Mouse (Mus musculus) neural tube, embryonic 15.5 days (tissue): ENCODE measurements around the gene Dhx29. TPM values are rescaled to one million over a fixed set of nuclear protein-coding genes. Genes with fewer than 3 reads are reported as not detected.
A peak's percentile ranks its signal among the peaks of the same experiment; 100 is the strongest.

Experiments used
- ATAC-seq: fragments of 200-750 bp; cut with Nextera tagmentation; 2 replicates; pipeline ENCODE4 v1.8.0; 2017; ENCODE audit warnings: mild to moderate bottlenecking, moderate TSS enrichment, moderate library complexity; ENCODE audit not compliant: low FRiP score
- H3K27ac ChIP-seq: fragments of 300-500 bp; sonication (generic); replicated peaks from 2 replicates; pipeline ENCODE4 v1.5.1; 2015; ENCODE audit warnings: mild to moderate bottlenecking, inconsistent platforms
- H3K27me3 ChIP-seq: fragments of 300-500 bp; sonication (generic); replicated peaks from 2 replicates; pipeline ENCODE4 v1.6.1; 2015; ENCODE audit warnings: inconsistent platforms
- H3K36me3 ChIP-seq: fragments of 300-500 bp; sonication (generic); 2 replicates; pipeline ENCODE4 v1.6.1; 2015; ENCODE audit warnings: inconsistent platforms
- H3K4me1 ChIP-seq: fragments of 300-500 bp; sonication (generic); 2 replicates; pipeline ENCODE4 v1.6.1; 2015; ENCODE audit warnings: inconsistent platforms
- H3K4me2 ChIP-seq: fragments of 300-500 bp; sonication (generic); 2 replicates; pipeline ENCODE4 v1.6.1; 2015; ENCODE audit warnings: inconsistent platforms, mild to moderate bottlenecking, moderate library complexity
- H3K4me3 ChIP-seq: fragments of 300-500 bp; sonication (generic); replicated peaks from 2 replicates; pipeline ENCODE4 v1.5.1; 2015; ENCODE audit warnings: mild to moderate bottlenecking, inconsistent platforms
- H3K9ac ChIP-seq: fragments of 300-500 bp; sonication (generic); replicated peaks from 2 replicates; pipeline ENCODE4 v1.6.1; 2015; ENCODE audit warnings: mild to moderate bottlenecking, inconsistent platforms
- H3K9me3 ChIP-seq: fragments of 300-500 bp; sonication (generic); replicated peaks from 2 replicates; pipeline ENCODE4 v1.6.1; 2016; ENCODE audit warnings: inconsistent platforms
- whole genome bisulfite sequencing: fragments of 180-500 bp; shearing (Covaris S2); methylation state at CpG from one replicate; pipeline ENCODE4 v1.1.7; 2015; ENCODE audit warnings: mixed read lengths; 5-methylcytosine and 5-hydroxymethylcytosine counted together
- polyA plus RNA-seq: library from polyadenylated mRNA; unstranded; fragments of >200 nt; fragmentation: Nextera tagmentation; extraction: Ambion mirVana; gene quantifications from 2 replicates; pipeline ENCODE4 v1.2.1, GENCODE M21; 2015

Dhx29 gene
- polyA plus RNA-seq, 1 experiment from 2014 or later = 35.2 TPM

DNA sequence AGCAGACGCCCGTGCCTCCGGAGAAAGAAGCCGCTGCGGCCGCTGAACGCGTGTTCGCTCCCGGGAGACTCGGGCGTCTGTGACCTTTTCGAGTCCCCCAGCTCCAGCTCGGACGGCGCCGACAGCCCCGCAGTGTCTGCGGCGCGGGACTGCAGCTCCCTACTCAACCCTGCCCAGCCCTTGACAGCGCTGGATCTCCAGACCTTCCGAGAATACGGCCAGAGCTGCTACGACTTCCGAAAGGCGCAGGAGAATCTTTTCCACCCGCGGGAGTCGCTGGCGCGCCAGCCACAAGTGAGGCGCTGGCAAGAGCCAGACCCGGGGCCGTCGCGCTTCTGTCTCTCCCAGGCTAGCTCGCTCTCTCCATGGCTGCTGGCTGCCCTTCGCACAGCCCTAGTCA lies 60.7 kb downstream of the Dhx29 start:
- peak; percentile 46 for ATAC-seq
- Histone ChIP-seq H3K27ac (no peak overlapping the region), H3K27me3 (peaks cover 72% of the 10 kb centered on the region), H3K4me2 (peak overlapping the region; percentile 95), H3K9me3 (no peaks in the 10 kb centered on the region), H3K4me3 (peak overlapping the region; percentile 56), H3K9ac (peak overlapping the region; percentile 52), H3K36me3 (no peaks in the 10 kb centered on the region), H3K4me1 (peaks cover 39% of the 10 kb centered on the region)
- 1% methylated on average over 38 of the region's 39 CpGs for WGBS

DNA sequence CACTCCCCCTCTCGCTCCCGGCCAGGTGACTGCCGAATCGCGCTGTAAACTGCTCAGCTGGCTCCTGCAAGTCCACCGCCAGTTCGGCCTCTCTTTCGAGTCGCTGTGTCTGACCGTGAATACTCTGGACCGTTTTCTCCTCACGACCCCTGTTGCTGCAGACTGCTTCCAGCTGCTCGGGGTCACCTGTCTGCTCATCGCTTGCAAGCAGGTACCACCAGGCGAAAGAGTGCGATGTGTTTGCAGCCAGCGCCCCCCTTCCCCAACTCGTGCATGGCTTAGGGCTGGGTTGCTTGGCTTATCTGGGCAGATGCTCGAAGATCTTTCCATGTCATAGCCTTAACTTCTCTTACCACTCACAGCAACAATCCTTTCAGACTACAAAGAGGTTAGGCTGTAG lies 61.6 kb downstream of the Dhx29 start:
- H3K4me2 ChIP-seq = peak overlapping the region; percentile 95
- no peak for ATAC-seq
- no peak overlapping the region for H3K27ac ChIP-seq
- H3K27me3 ChIP-seq = peaks cover 81% of the 10 kb centered on the region
- H3K4me1 ChIP-seq = peaks cover 47% of the 10 kb centered on the region
- H3K9me3 ChIP-seq = no peaks in the 10 kb centered on the region
- 1% methylated on average over 19 of the region's 19 CpGs for WGBS
- H3K36me3 ChIP-seq = no peaks in the 10 kb centered on the region
- no peak overlapping the region for H3K9ac ChIP-seq
- peak overlapping the region; percentile 56 for H3K4me3 ChIP-seq

DNA sequence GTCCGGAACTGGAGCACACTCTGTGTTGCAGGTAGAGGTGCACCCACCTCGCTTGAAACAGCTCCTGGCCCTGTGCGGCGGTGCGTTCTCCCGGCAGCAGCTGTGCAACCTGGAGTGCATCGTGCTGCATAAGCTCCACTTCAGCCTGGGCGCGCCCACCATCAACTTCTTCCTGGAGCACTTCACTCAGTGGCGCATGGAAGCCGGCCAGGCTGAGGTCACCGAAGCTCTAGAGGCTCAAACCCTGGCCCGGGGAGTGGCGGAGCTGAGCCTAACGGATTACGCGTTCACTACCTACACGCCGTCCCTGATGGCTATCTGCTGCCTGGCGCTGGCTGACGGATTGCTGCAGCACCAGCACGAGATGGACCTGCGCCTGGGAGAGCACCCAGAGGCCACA lies 62.3 kb downstream of the Dhx29 start:
- H3K9ac ChIP-seq = no peak overlapping the region
- peak overlapping the region; percentile 95 for H3K4me2 ChIP-seq
- ATAC-seq = no peak
- peak overlapping the region; percentile 56 for H3K4me3 ChIP-seq
- no peaks in the 10 kb centered on the region for H3K9me3 ChIP-seq
- peaks cover 82% of the 10 kb centered on the region for H3K27me3 ChIP-seq
- no peak overlapping the region for H3K27ac ChIP-seq
- under 1% methylated on average over 23 of the region's 23 CpGs for WGBS
- no peaks in the 10 kb centered on the region for H3K36me3 ChIP-seq
- peaks cover 54% of the 10 kb centered on the region for H3K4me1 ChIP-seq

DNA sequence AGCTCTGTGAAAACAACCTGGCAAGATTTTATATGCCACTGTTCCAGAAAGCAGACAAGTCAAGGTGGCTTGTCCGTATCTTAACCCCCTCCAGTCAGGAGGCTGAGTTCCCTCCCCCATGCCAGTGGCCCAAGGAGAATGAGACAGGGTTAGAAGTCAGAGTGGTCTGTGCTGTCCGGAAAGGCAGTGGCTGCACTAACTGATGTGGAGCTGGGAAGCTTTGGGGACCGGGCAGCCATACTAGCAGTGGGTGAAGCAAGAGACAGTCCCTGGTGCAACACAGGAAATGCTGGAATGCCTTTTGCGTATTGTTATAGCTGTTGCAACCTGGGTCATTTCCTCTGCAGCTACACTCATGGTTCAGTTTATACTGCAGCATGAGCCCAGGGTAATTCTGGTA lies 63.1 kb downstream of the Dhx29 start:
- Histone ChIP-seq H3K9ac (no peak overlapping the region), H3K27me3 (peaks cover 87% of the 10 kb centered on the region), H3K9me3 (no peaks in the 10 kb centered on the region), H3K27ac (no peak overlapping the region), H3K4me1 (peaks cover 55% of the 10 kb centered on the region), H3K4me2 (no peak overlapping the region), H3K36me3 (no peaks in the 10 kb centered on the region), H3K4me3 (no peak overlapping the region)
- ATAC-seq = no peak
- 19% methylated on average over 4 of the region's 4 CpGs for WGBS

DNA sequence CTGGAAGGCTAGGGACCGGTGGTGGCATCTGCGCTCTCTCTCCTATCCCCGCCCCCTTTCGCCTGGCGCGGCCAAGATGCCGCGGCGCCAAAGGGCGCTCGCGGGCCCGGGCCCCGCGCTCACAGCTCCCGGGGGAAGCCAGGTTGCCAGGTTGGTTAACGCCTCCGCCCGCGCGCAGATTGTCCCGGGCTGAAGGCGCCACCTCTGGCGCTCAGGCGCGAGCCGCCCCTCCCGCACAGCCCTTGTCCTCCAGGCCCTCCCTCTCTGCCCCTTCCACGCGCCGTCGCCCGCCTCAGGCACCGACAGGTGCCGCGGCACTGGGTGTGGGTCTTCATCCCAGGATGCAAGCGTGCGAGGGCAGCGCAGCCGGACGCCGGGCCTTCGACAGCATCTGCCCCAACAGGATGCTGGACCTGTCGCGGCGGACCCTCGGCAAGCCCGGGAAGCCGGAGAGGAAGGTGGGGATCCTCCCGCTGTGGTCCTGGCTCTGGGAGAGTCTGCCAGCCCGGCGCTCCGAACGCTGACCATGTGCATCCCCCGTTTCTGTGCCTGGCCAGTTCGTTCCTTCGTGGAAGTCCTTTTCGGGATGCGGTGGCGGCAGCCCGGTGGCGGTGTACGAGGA lies 66.4 kb downstream of the Dhx29 start, which contains the start of gene Mcidas:
Gene Mcidas, plus strand, starts transcription at position 315 of the 622 bp plus-strand sequence.
- Histone ChIP-seq H3K4me3 (peak within 1 kb of the TSS; percentile 42), H3K4me1 (peaks cover 32% of the 10 kb centered on the region), H3K27ac (no peak within 1 kb of the TSS), H3K4me2 (peak within 1 kb of the TSS; percentile 68), H3K9me3 (no peaks in the 10 kb centered on the region), H3K9ac (peak within 1 kb of the TSS; percentile 29), H3K27me3 (peaks cover 89% of the 10 kb centered on the region), H3K36me3 (no peaks in the 10 kb centered on the region)
- peak; percentile 45 for ATAC-seq
- under 1% methylated on average over 63 of the region's 63 CpGs for WGBS

DNA sequence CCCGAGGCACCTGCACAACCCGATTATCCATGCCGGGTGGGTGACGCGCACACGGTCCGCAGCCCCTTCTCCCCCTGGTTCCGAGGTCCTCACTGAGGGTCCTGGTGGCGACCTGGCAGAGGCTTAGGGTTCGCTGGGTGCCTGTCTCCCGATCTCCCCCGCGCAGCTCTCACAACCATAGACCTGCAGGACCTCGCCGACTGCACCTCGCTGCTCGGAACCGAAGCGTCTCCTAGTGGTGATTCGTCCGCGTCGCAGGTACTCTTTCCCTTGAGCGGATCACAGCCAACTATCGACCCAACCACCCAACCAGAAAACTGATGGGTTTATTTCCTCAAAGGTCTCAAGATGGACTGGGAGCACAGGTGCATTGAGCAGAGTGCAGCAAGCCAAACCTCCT lies 66.9 kb downstream of the Dhx29 start:
- H3K4me2 ChIP-seq = peak overlapping the region; percentile 68
- H3K27ac ChIP-seq = no peak overlapping the region
- H3K9me3 ChIP-seq = no peaks in the 10 kb centered on the region
- peak overlapping the region; percentile 29; the same call in 1 of the 2 replicates for H3K9ac ChIP-seq
- 1% methylated on average over 25 of the region's 25 CpGs for WGBS
- H3K27me3 ChIP-seq = peaks cover 89% of the 10 kb centered on the region
- peak; percentile 45 for ATAC-seq
- peaks cover 32% of the 10 kb centered on the region for H3K4me1 ChIP-seq
- no peaks in the 10 kb centered on the region for H3K36me3 ChIP-seq
- H3K4me3 ChIP-seq = peak overlapping the region; percentile 42

DNA sequence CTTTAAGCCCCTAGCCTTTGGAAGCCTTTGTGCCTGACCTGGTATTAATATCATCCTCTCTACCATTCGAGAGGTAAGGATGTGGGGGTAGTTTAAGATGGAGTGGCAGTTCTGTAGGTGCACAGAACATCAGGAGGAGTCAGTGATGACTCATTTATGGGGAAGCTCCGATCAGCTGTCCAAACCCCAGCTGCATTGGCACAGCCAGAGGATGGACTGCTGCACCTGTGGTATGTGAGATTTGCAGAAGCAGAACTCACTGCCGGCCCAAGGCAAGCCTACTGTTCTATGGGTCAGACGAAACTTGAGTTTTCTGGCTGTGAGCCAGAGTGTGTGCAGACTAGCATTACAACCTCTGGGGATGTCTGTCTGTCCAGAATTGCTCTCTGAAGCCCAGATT lies 69.2 kb downstream of the Dhx29 start:
- Histone ChIP-seq H3K4me3 (no peak overlapping the region), H3K4me2 (no peak overlapping the region), H3K27ac (no peak overlapping the region), H3K9me3 (no peaks in the 10 kb centered on the region), H3K4me1 (peaks cover 24% of the 10 kb centered on the region), H3K36me3 (no peaks in the 10 kb centered on the region), H3K9ac (no peak overlapping the region), H3K27me3 (peaks cover 87% of the 10 kb centered on the region)
- 67% methylated on average over 4 of the region's 4 CpGs for WGBS
- no peak for ATAC-seq

DNA sequence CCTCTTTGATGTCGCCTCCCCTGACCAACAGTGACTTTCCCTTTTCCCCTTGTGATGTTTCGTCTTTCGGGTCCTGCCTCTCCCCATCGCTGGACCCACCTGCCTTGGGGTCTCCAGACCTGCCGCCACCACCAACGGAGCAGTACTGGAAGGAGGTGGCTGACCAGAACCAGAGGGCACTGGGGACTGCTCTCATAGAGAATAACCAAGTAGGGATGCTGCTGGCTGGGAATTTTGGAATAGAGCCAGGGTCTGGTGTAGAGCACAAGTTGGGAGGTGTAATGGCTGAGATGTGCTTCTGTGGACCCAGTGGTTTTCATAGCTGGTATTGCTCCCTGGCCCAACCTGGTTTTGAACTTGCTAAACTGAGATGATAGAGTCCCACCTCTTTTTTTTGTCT lies 70.1 kb downstream of the Dhx29 start:
- no peaks in the 10 kb centered on the region for H3K9me3 ChIP-seq
- WGBS = 75% methylated on average over 6 of the region's 6 CpGs
- H3K27me3 ChIP-seq = peaks cover 91% of the 10 kb centered on the region

DNA sequence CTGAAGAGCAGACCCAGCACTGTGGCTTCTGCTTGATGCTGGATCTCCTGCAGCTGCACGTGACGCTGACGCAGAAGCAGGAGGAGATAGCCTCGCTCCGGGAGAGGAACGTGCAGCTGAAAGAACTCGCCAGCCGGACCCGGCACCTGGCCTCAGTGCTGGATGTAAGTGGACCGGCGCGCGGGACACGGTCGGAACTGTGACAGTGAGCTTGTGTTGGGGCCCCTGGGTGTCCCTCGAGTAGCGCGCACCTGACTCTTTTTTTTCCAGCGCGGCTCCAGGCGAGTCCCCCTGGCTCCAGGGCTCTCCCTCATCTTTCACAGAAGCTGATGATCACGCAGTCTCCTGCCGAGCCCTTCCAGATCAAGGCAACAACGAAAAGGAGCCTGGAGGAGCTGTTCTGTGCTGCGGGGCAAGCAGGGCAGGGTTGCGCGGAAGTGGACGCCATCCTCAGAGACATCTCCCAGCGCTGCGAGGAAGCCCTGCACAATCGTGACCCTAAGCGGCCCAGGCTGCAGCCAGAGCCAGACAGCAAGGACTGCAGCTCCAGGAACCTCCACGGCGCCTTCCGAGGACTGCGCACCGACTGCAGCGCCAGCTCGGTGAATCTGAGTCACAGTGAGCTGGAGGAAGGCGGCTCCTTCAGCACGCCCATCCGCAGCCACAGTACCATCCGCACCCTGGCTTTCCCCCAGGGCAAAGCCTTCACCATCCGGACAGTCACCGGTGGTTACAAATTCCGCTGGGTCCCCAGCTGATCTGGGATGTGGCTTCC lies 71.4 kb downstream of the Dhx29 start:
- H3K9ac ChIP-seq = peak overlapping the region; percentile 51
- ATAC-seq = peak; percentile 75
- H3K4me1 ChIP-seq = peaks cover 19% of the 10 kb centered on the region
- WGBS = under 1% methylated on average over 46 of the region's 46 CpGs
- peak overlapping the region; percentile 97 for H3K4me2 ChIP-seq
- peaks cover 82% of the 10 kb centered on the region for H3K27me3 ChIP-seq
- peak overlapping the region; percentile 28; the same call in 1 of the 2 replicates for H3K27ac ChIP-seq
- no peaks in the 10 kb centered on the region for H3K36me3 ChIP-seq
- no peaks in the 10 kb centered on the region for H3K9me3 ChIP-seq
- peak overlapping the region; percentile 49 for H3K4me3 ChIP-seq

More for the DNA sequence above, 70.1 kb downstream of the Dhx29 start:
- H3K36me3 ChIP-seq = no peaks in the 10 kb centered on the region
- H3K4me2 ChIP-seq = no peak overlapping the region
- H3K27ac ChIP-seq = no peak overlapping the region
- ATAC-seq = no peak
- no peak overlapping the region for H3K4me3 ChIP-seq
- H3K4me1 ChIP-seq = peaks cover 24% of the 10 kb centered on the region
- H3K9ac ChIP-seq = no peak overlapping the region

DNA sequence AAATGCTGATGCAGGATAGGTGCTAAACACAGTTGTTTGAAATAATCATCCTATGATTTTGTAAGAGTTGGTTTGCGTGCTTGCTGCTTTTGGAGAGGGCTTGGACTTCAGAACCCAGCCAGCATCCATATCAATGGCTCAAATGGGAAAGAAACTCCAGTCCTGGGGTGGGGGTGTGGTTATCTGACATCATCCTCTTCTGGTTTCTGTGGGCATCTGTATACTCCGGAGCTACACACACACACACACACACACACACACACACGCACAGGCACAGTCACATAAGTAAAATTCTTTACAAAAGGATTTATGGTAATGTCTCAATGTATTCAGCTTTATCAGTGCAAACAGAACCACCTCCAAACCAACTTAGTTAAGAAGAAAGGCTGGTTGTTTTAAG lies 72.8 kb downstream of the Dhx29 start:
- Histone ChIP-seq H3K27ac (no peak overlapping the region), H3K4me2 (no peak overlapping the region), H3K4me3 (no peak overlapping the region), H3K4me1 (peaks cover 9% of the 10 kb centered on the region), H3K9me3 (no peaks in the 10 kb centered on the region), H3K9ac (no peak overlapping the region), H3K27me3 (peaks cover 68% of the 10 kb centered on the region), H3K36me3 (no peaks in the 10 kb centered on the region)
- ATAC-seq = no peak
- 77% methylated on average over 3 of the region's 3 CpGs for WGBS

DNA sequence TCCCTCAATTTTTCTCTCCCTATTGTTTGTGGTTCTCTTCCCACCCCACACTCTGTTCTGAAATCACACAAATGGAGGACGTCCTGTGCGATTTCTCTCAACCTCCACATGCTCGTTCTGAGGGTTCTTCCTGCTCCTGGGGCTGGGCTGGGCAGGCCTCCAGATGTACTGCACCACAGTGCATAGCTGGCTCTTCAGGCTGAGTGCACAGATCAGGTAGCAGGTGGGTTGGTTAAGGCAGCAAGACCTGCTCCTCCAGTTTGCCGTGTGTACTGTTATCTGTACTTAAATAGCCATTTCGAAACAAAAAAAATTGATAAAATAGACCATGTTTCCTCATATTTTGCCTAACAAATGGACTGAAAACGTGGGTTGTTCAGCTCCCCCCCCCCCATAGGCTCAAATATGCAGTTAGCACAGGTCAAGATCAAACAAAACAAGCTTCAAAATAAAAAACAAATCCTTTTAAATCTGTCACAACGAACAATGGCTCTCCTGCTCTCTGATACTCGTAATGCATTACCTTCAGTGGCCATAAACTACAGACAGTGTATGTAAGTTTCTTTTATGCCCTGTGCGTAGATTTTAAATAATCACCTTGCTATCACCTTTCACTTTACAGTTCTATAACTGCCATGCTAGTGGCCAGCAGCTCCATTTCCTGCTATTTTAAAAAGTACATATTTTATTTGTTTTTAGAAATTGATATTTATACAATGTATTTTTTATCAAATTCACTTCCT lies 73.5 kb downstream of the Dhx29 start:
- 75% methylated on average over 9 of the region's 9 CpGs for WGBS
- Histone ChIP-seq H3K36me3 (no peaks in the 10 kb centered on the region), H3K9ac (no peak overlapping the region), H3K4me2 (no peak overlapping the region), H3K4me1 (peaks cover 9% of the 10 kb centered on the region), H3K9me3 (no peaks in the 10 kb centered on the region), H3K27me3 (peaks cover 61% of the 10 kb centered on the region), H3K4me3 (no peak overlapping the region), H3K27ac (no peak overlapping the region)
- ATAC-seq = no peak
